8 mouse cellular contexts compared by ENCODE assay signal in the genomic region with DNA sequence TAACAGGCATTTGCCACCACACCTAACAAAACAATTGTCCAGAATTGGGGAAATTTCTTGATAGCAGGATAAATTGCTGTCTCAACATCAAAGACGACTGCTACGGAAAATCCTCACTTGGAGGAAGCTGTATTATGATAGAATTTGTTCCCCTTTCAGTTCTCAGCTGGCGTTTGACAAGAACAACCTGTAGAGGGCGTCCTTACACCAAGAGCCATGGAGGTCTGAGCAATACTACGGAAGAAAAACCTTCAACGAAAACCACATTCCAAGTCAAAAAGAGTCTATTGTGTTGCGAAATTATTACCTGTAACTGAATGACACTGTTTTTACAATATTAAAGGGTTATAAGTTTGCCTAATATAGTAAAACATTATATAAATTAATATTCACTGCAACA. TPM values are rescaled to one million over a fixed set of nuclear protein-coding genes. Genes with fewer than 3 reads are reported as not detected.
DNase-seq lines count a peak whose midpoint lies in the region.

No protein-coding gene starts in this region.

- DNase-seq in adrenal gland, postnatal 10 days, result peak; percentile 46
- no peak for DNase-seq in adrenal gland, adult 8-10 months
- peak; percentile 21 for DNase-seq in kidney, postnatal 14 days
- no peak for DNase-seq in kidney, adult 11 months
- DNase-seq in ES-CJ7 (ENCODE audit: low read depth, low spot score), result peak; percentile 64
- DNase-seq in forelimb bud, embryonic 11.5 days (ENCODE audit: low read depth, low spot score), result peak; percentile 70
- peak; percentile 76 for DNase-seq in lung, postnatal 10 days
- no peak for DNase-seq in urinary bladder, postnatal 36 days (ENCODE audit: low spot score in 2 of 2)

RNA-seq across cellular contexts. Expression of a gene that starts 2.0 kb away (rescaled TPM):
- 1 to 10 TPM in 1 of 2 experiments, under 1 TPM in 1; 0.39 to 2.6 TPM for total RNA-seq in adrenal gland, postnatal 10 days (2021)
- under 1 TPM in 1 of 4 experiments, not detected in 3; 0.24 TPM for total RNA-seq in adrenal gland, adult 8-10 months (2022)

RNA-seq across cellular contexts. Expression of a gene that starts 52.7 kb away (rescaled TPM):
- 10 to 100 TPM; 18.6 to 18.7 TPM for total RNA-seq in adrenal gland, postnatal 10 days (2021)
- total RNA-seq in adrenal gland, adult 8-10 months (2022), result 10 to 100 TPM; 24.0 to 36.1 (median 30.1) TPM

Comparison
In these comparisons a context has a peak if more than half of its experiments do, and no peak if none do; other contexts are left out.
1. DNase-seq: peak in adrenal gland, postnatal 10 days (single experiment), kidney, postnatal 14 days (single experiment), ES-CJ7 (single experiment), forelimb bud, embryonic 11.5 days (single experiment) and lung, postnatal 10 days (single experiment); none in adrenal gland, adult 8-10 months (single experiment), kidney, adult 11 months (single experiment) and urinary bladder, postnatal 36 days (0 of 2).